Mouse (Mus musculus): ENCODE measurements around the gene Zfp704. TPM values are rescaled to one million over a fixed set of nuclear protein-coding genes. Genes with fewer than 3 reads are reported as not detected.

The Zfp704 gene
- polyA plus RNA-seq, 1 experiment = 0.08 TPM

GRCm38 (mm10) chr3:9614676-9615075 lies 4.8 kb upstream of the Zfp704 start:
- Histone ChIP-seq H3K36me3 (ENCODE audit: control insufficient read depth) (no peaks in the 10 kb centered on the region), H3K9me3 (ENCODE audit: control insufficient read depth, low read length) (no peaks in the 10 kb centered on the region), H3K4me1 (ENCODE audit: control insufficient read depth) (peaks cover 26% of the 10 kb centered on the region), H3K27me3 (ENCODE audit: control insufficient read depth) (peaks cover 30% of the 10 kb centered on the region), H3K4me3 (replicated peaks) (no peak overlapping the region)
- TF ChIP-seq GATA1 (IDR thresholded peaks at IDR 0.05; ENCODE audit: low read length) = no peak
- no peak for TF ChIP-seq TAL1 (IDR thresholded peaks at IDR 0.05; ENCODE audit: low read length)

GRCm38 (mm10) chr3:9614011-9614410 lies 4.1 kb upstream of the Zfp704 start:
- Histone ChIP-seq H3K36me3 (ENCODE audit: control insufficient read depth) (no peaks in the 10 kb centered on the region), H3K9me3 (ENCODE audit: control insufficient read depth, low read length) (no peaks in the 10 kb centered on the region), H3K4me1 (ENCODE audit: control insufficient read depth) (peaks cover 28% of the 10 kb centered on the region), H3K27me3 (ENCODE audit: control insufficient read depth) (peaks cover 37% of the 10 kb centered on the region), H3K4me3 (replicated peaks) (no peak overlapping the region)
- no peak for TF ChIP-seq TAL1 (IDR thresholded peaks at IDR 0.05; ENCODE audit: low read length)
- TF ChIP-seq GATA1 (IDR thresholded peaks at IDR 0.05; ENCODE audit: low read length) = no peak

GRCm38 (mm10) chr3:9611226-9611625 lies 1.3 kb upstream of the Zfp704 start:
- Histone ChIP-seq H3K27me3 (ENCODE audit: control insufficient read depth) (peaks cover 48% of the 10 kb centered on the region), H3K36me3 (ENCODE audit: control insufficient read depth) (no peaks in the 10 kb centered on the region), H3K9me3 (ENCODE audit: control insufficient read depth, low read length) (no peaks in the 10 kb centered on the region), H3K4me1 (ENCODE audit: control insufficient read depth) (peaks cover 38% of the 10 kb centered on the region), H3K4me3 (replicated peaks) (no peak overlapping the region)
- no peak for TF ChIP-seq TAL1 (IDR thresholded peaks at IDR 0.05; ENCODE audit: low read length)
- no peak for TF ChIP-seq GATA1 (IDR thresholded peaks at IDR 0.05; ENCODE audit: low read length)

GRCm38 (mm10) chr3:9610426-9610825 lies 541 bp upstream of the Zfp704 start:
- no peaks in the 10 kb centered on the region for H3K9me3 ChIP-seq (ENCODE audit: control insufficient read depth, low read length)
- no peaks in the 10 kb centered on the region for H3K36me3 ChIP-seq (ENCODE audit: control insufficient read depth)
- TF ChIP-seq TAL1 (IDR thresholded peaks at IDR 0.05; ENCODE audit: low read length) = no peak
- TF ChIP-seq GATA1 (IDR thresholded peaks at IDR 0.05; ENCODE audit: low read length) = no peak
- peak overlapping the region; percentile 77 for H3K4me3 ChIP-seq (replicated peaks)
- H3K27me3 ChIP-seq (ENCODE audit: control insufficient read depth) = peaks cover 48% of the 10 kb centered on the region
- peaks cover 36% of the 10 kb centered on the region for H3K4me1 ChIP-seq (ENCODE audit: control insufficient read depth)

- Histone ChIP-seq H3K27me3 (ENCODE audit: control insufficient read depth) (peaks cover 48% of the 10 kb centered on the region), H3K4me1 (ENCODE audit: control insufficient read depth) (peaks cover 31% of the 10 kb centered on the region), H3K4me3 (replicated peaks) (peak overlapping the region; percentile 77), H3K9me3 (ENCODE audit: control insufficient read depth, low read length) (no peaks in the 10 kb centered on the region), H3K36me3 (ENCODE audit: control insufficient read depth) (no peaks in the 10 kb centered on the region)
- TF ChIP-seq GATA1 (IDR thresholded peaks at IDR 0.05; ENCODE audit: low read length) = no peak
- TF ChIP-seq TAL1 (IDR thresholded peaks at IDR 0.05; ENCODE audit: low read length) = no peak
These were observed 842 bp downstream of the Zfp704 start for GRCm38 (mm10) chr3:9608906-9609580.

- H3K4me1 ChIP-seq (ENCODE audit: control insufficient read depth) = peaks cover 26% of the 10 kb centered on the region
- H3K36me3 ChIP-seq (ENCODE audit: control insufficient read depth) = no peaks in the 10 kb centered on the region
- TF ChIP-seq GATA1 (IDR thresholded peaks at IDR 0.05; ENCODE audit: low read length) (no peak), TAL1 (IDR thresholded peaks at IDR 0.05; ENCODE audit: low read length) (no peak)
- peaks cover 48% of the 10 kb centered on the region for H3K27me3 ChIP-seq (ENCODE audit: control insufficient read depth)
- peak overlapping the region; percentile 77 for H3K4me3 ChIP-seq (replicated peaks)
- no peaks in the 10 kb centered on the region for H3K9me3 ChIP-seq (ENCODE audit: control insufficient read depth, low read length)
These were observed 1.4 kb downstream of the Zfp704 start for GRCm38 (mm10) chr3:9608441-9608905.

- TF ChIP-seq GATA1 (IDR thresholded peaks at IDR 0.05; ENCODE audit: low read length) (no peak), TAL1 (IDR thresholded peaks at IDR 0.05; ENCODE audit: low read length) (no peak)
- Histone ChIP-seq H3K36me3 (ENCODE audit: control insufficient read depth) (no peaks in the 10 kb centered on the region), H3K9me3 (ENCODE audit: control insufficient read depth, low read length) (no peaks in the 10 kb centered on the region), H3K4me3 (replicated peaks) (no peak overlapping the region), H3K27me3 (ENCODE audit: control insufficient read depth) (peaks cover 45% of the 10 kb centered on the region), H3K4me1 (ENCODE audit: control insufficient read depth) (peaks cover 25% of the 10 kb centered on the region)
These were observed 2.2 kb downstream of the Zfp704 start for GRCm38 (mm10) chr3:9607686-9608085.

- Histone ChIP-seq H3K36me3 (ENCODE audit: control insufficient read depth) (no peaks in the 10 kb centered on the region), H3K9me3 (ENCODE audit: control insufficient read depth, low read length) (no peaks in the 10 kb centered on the region), H3K27me3 (ENCODE audit: control insufficient read depth) (peaks cover 31% of the 10 kb centered on the region), H3K4me1 (ENCODE audit: control insufficient read depth) (peaks cover 25% of the 10 kb centered on the region), H3K4me3 (replicated peaks) (no peak overlapping the region)
- TF ChIP-seq GATA1 (IDR thresholded peaks at IDR 0.05; ENCODE audit: low read length) (no peak), TAL1 (IDR thresholded peaks at IDR 0.05; ENCODE audit: low read length) (no peak)
These were observed 3.8 kb downstream of the Zfp704 start for GRCm38 (mm10) chr3:9605784-9606706.

GRCm38 (mm10) chr3:9604941-9605340 lies 4.9 kb downstream of the Zfp704 start:
- Histone ChIP-seq H3K4me3 (replicated peaks) (no peak overlapping the region), H3K4me1 (ENCODE audit: control insufficient read depth) (peaks cover 23% of the 10 kb centered on the region), H3K9me3 (ENCODE audit: control insufficient read depth, low read length) (no peaks in the 10 kb centered on the region), H3K27me3 (ENCODE audit: control insufficient read depth) (peaks cover 20% of the 10 kb centered on the region), H3K36me3 (ENCODE audit: control insufficient read depth) (no peaks in the 10 kb centered on the region)
- no peak for TF ChIP-seq TAL1 (IDR thresholded peaks at IDR 0.05; ENCODE audit: low read length)
- TF ChIP-seq GATA1 (IDR thresholded peaks at IDR 0.05; ENCODE audit: low read length) = no peak
